ENCODE assay signal across 27 mouse cellular contexts in genomic region chr6:144466711-144467110, GRCm38 (mm10).
A peak's percentile ranks its signal among the peaks of the same experiment; 100 is the strongest.
DNase-seq lines count a peak whose midpoint lies in the region; ATAC-seq lines count a peak whose summit lies in the region.
"Had no signal": no experiment of that assay in that cellular context is flagged by ENCODE, and none has a peak within 500 bp of the region (broad histone marks: within the 10 kb centered on the region; RNA-seq: fewer than 3 reads in every experiment).

No protein-coding gene starts in this region.

- H3K27me3 ChIP-seq in embryonic facial prominence, embryonic 11.5 days (ENCODE audit: control insufficient read depth, insufficient read depth, low read length): no peaks in the 10 kb centered on the region
- H3K27me3 ChIP-seq in embryonic facial prominence, embryonic 10.5 days (replicated peaks; ENCODE audit: low read depth, poor library complexity, severe bottlenecking): no peaks in the 10 kb centered on the region
- H3K27me3 ChIP-seq: CH12.LX; embryonic facial prominence, embryonic 13.5 days; forebrain, embryonic 15.5 days; heart, embryonic 13.5 days; hindbrain, embryonic 12.5 days; hindbrain, embryonic 15.5 days had no signal

- WGBS in embryonic facial prominence, embryonic 11.5 days: 60% methylated on average over 15 of the region's 15 CpGs
- WGBS in embryonic facial prominence, embryonic 10.5 days: 66% methylated on average over 15 of the region's 15 CpGs

- H3K4me2 ChIP-seq in embryonic facial prominence, embryonic 11.5 days (ENCODE audit: low read depth, low read length): no peak overlapping the region
- H3K4me2 ChIP-seq: embryonic facial prominence, embryonic 13.5 days; forebrain, embryonic 12.5 days; forebrain, embryonic 15.5 days; heart, embryonic 13.5 days; hindbrain, embryonic 12.5 days; hindbrain, embryonic 15.5 days had no signal

- no peaks in the 10 kb centered on the region for H3K9me3 ChIP-seq in embryonic facial prominence, embryonic 11.5 days (replicated peaks; ENCODE audit: control insufficient read depth, low read length)
- no peaks in the 10 kb centered on the region for H3K9me3 ChIP-seq in embryonic facial prominence, embryonic 10.5 days
- H3K9me3 ChIP-seq: embryonic facial prominence, embryonic 13.5 days; forebrain, embryonic 12.5 days; forebrain, embryonic 15.5 days; heart, embryonic 10.5 days; heart, embryonic 13.5 days; hindbrain, embryonic 12.5 days; hindbrain, embryonic 15.5 days had no signal

- H3K36me3 ChIP-seq in embryonic facial prominence, embryonic 11.5 days (replicated peaks; ENCODE audit: control insufficient read depth, insufficient read depth, low read depth, low read length): no peaks in the 10 kb centered on the region
- H3K36me3 ChIP-seq in embryonic facial prominence, embryonic 10.5 days (replicated peaks): no peaks in the 10 kb centered on the region
- H3K36me3 ChIP-seq: embryonic facial prominence, embryonic 13.5 days; forebrain, embryonic 12.5 days; forebrain, embryonic 15.5 days; G1E; heart, embryonic 10.5 days; heart, embryonic 13.5 days; hindbrain, embryonic 12.5 days; hindbrain, embryonic 15.5 days had no signal

- no peak overlapping the region for H3K9ac ChIP-seq in embryonic facial prominence, embryonic 11.5 days (replicated peaks; ENCODE audit: low read length)
- H3K9ac ChIP-seq: embryonic facial prominence, embryonic 13.5 days; forebrain, embryonic 12.5 days; forebrain, embryonic 15.5 days; heart, embryonic 13.5 days; hindbrain, embryonic 12.5 days; hindbrain, embryonic 15.5 days had no signal

- DNase-seq in embryonic facial prominence, embryonic 11.5 days (ENCODE audit: low spot score): peak; percentile 15
- DNase-seq in embryonic facial prominence, embryonic 10.5 days (ENCODE audit: low spot score): no peak
- peak; percentile 30 for DNase-seq in retina, postnatal 1 day
- no peak for DNase-seq in retina, embryonic 14.5 days (ENCODE audit: low spot score)
- DNase-seq in embryo, embryonic 11 days: peak; percentile 58
- no peak for DNase-seq in MN1 (ENCODE audit: low spot score)
- no peak for DNase-seq in cerebellum, adult 11 months
- DNase-seq: adrenal gland, adult 8-10 months; adrenal gland, postnatal 25 days; B cell, adult 2 months; cerebellum, adult 8-10 months; cerebellum, postnatal 10 days; cerebellum, postnatal 36 days; gastrocnemius, postnatal 25 days; heart, adult 2 months had no signal

- no peak overlapping the region for H3K27ac ChIP-seq in embryonic facial prominence, embryonic 11.5 days (replicated peaks; ENCODE audit: low read depth, low read length)
- no peak overlapping the region for H3K27ac ChIP-seq in embryonic facial prominence, embryonic 10.5 days (replicated peaks)
- H3K27ac ChIP-seq: embryonic facial prominence, embryonic 13.5 days; forebrain, embryonic 12.5 days; forebrain, embryonic 15.5 days; heart, adult 2 months; heart, embryonic 10.5 days; heart, embryonic 13.5 days; hindbrain, embryonic 12.5 days; hindbrain, embryonic 15.5 days had no signal

- no peak overlapping the region for H3K4me3 ChIP-seq in embryonic facial prominence, embryonic 11.5 days (ENCODE audit: low read depth, low read length)
- no peak overlapping the region for H3K4me3 ChIP-seq in embryonic facial prominence, embryonic 10.5 days
- H3K4me3 ChIP-seq: embryonic facial prominence, embryonic 13.5 days; erythroblast, embryonic 14.5 days; forebrain, embryonic 12.5 days; forebrain, embryonic 15.5 days; heart, adult 2 months; heart, embryonic 10.5 days; heart, embryonic 13.5 days; hindbrain, embryonic 12.5 days; hindbrain, embryonic 15.5 days had no signal

- no peaks in the 10 kb centered on the region for H3K4me1 ChIP-seq in embryonic facial prominence, embryonic 11.5 days (ENCODE audit: control insufficient read depth, insufficient read depth, low read length)
- H3K4me1 ChIP-seq in embryonic facial prominence, embryonic 10.5 days: peaks cover 7% of the 10 kb centered on the region; the same call in 1 of the 2 replicates
- H3K4me1 ChIP-seq: forebrain, embryonic 12.5 days; forebrain, embryonic 15.5 days; heart, embryonic 10.5 days; heart, embryonic 13.5 days; hindbrain, embryonic 12.5 days; hindbrain, embryonic 15.5 days had no signal

- no peak for ATAC-seq in embryonic facial prominence, embryonic 11.5 days (replicated peaks; ENCODE audit: insufficient number of reproducible peaks, low FRiP score, low TSS enrichment, low read depth)
- ATAC-seq: activated CD4-positive, CD25-positive, alpha-beta regulatory T cell, adult 4 months; forebrain, embryonic 15.5 days; intestine, postnatal 0 days had no signal

Comparison
In these comparisons a context has a peak if more than half of its experiments do, and no peak if none do; other contexts are left out.
1. DNase-seq: peak in embryonic facial prominence, embryonic 11.5 days (single experiment), retina, postnatal 1 day (single experiment) and embryo, embryonic 11 days (single experiment); none in embryonic facial prominence, embryonic 10.5 days (single experiment), retina, embryonic 14.5 days (single experiment), MN1 (single experiment) and cerebellum, adult 11 months (single experiment).